Mouse (Mus musculus) cortical plate, adult 2 months (tissue): ENCODE results near the gene Tmem132b. TPM values are rescaled to one million over a fixed set of nuclear protein-coding genes. Genes with fewer than 3 reads are reported as not detected.

Source experiments
- H3K27ac ChIP-seq: fragments of 200-500 bp; 2 replicates; pipeline ENCODE4 v1.5.1; 2012; ENCODE audit warnings: low read length, control low read depth, inconsistent platforms; ENCODE audit not compliant: insufficient read depth
- H3K4me1 ChIP-seq: fragments of 200-500 bp; 2 replicates; pipeline ENCODE4 v1.6.1; 2011; ENCODE audit warnings: low read length; ENCODE audit not compliant: control insufficient read depth, insufficient read depth
- H3K4me3 ChIP-seq: fragments of 200-500 bp; 2 replicates; pipeline ENCODE4 v1.5.1; 2011; ENCODE audit warnings: mild to moderate bottlenecking, low read length, control low read depth; ENCODE audit not compliant: insufficient read depth
- CTCF ChIP-seq: fragments of 200-500 bp; IDR thresholded peaks from 2 replicates; pipeline ENCODE4 v1.5.1; 2011; ENCODE audit warnings: mild to moderate bottlenecking, control low read depth, low read length; ENCODE audit not compliant: insufficient read depth; ENCODE audit errors: extremely low read depth
- POLR2A ChIP-seq: fragments of 200-500 bp; IDR thresholded peaks from 2 replicates; pipeline ENCODE4 v1.6.1; 2011; ENCODE audit warnings: mild to moderate bottlenecking, low read length, control low read depth; ENCODE audit not compliant: insufficient read depth; ENCODE audit errors: extremely low read depth
- polyA plus RNA-seq: library from polyadenylated mRNA; depleted of rRNA; stranded (reverse); fragments of >200 nt; gene quantifications from 2 replicates; pipeline ENCODE4 v1.2.3, GENCODE M21; 2012

The Tmem132b gene
- polyA plus RNA-seq, 1 experiment: 31.5 TPM

DNA sequence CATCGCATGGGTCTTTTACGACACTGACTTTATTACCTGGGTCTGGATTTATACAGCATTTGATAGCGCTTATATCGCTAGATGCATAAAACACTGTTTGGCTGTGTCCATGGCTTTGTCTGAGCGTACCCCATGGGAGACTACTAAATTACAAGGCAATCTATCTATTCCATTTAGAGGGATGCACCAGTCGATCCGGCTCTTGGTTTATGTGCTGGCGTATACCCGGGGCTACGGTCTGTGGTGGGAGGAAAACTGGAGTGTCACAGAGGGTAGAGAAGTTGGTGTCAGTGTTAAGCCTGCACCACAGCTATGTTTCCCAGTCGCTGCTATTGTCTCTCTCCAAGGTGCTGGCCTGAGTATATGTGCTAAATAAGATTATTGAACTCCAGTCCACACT is 34.2 kb downstream of the Tmem132b start:
- Histone ChIP-seq H3K27ac (no peak overlapping the region), H3K4me3 (no peak overlapping the region), H3K4me1 (peaks cover 7% of the 10 kb centered on the region)
- TF ChIP-seq CTCF (no peak), POLR2A (no peak)

DNA sequence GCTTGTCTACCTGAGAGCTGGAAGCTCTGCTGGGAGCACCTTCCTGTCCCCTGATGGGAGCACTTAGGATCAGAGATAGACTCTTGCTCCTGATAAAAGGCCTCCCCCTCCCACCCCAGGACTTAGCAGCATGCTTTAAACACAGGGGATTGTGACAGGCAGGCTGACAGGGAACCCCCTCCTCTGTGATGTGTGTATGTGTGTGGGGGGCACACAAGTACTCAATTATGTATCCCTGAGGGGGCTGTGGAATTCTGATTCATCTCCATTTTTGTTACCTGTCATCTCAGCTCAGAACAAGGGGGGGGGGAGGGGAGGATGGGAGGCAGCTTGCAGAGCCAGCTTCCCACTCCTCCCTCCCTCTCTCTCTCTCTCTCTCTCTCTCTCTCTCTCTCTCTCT is 36.9 kb downstream of the Tmem132b start:
- H3K4me3 ChIP-seq: no peak overlapping the region
- H3K27ac ChIP-seq: no peak overlapping the region
- no peak for TF ChIP-seq POLR2A
- no peak for TF ChIP-seq CTCF
- H3K4me1 ChIP-seq: peaks cover 5% of the 10 kb centered on the region

DNA sequence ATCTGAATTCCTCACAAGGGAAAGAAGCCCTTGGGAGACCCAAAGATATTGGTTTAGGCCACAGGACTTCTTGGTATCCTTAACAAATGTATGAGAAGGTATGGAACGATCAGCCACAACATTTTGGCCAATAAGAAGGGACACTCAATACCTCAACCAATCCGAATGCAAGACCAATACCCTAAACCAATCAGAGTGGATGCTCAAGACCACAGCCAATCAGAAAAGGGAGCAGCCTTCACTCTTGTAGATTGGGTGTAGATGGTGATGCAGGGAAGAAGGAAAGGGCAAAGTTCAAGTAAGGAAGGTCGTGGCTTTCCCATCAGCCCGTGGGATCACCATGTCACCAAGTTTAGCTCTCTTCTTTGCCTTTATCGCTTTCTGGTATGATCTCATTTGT is 40.4 kb downstream of the Tmem132b start:
- H3K4me1 ChIP-seq: peaks cover 9% of the 10 kb centered on the region
- TF ChIP-seq CTCF (no peak), POLR2A (no peak)
- H3K4me3 ChIP-seq: no peak overlapping the region
- no peak overlapping the region for H3K27ac ChIP-seq

DNA sequence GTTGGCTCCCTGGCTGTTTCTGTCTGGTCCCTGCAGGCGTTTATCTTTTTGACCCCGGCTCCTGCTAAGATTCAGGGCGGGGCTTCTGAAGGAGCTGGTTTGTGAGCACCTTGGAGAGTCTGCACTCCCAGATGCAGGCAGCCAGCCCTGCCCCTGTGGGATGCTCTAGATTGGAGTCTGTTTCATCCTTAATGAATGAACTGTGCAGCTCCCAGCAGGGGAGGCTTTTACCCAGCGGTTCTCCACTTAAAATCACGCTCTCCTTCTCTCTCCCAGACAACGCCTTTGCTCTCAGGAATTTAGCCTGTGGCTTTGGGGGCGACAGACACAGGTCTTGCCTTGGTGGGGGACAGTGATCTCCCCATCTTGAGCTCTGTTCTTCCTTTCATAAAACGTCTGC is 43.3 kb downstream of the Tmem132b start:
- H3K27ac ChIP-seq: no peak overlapping the region
- TF ChIP-seq CTCF (no peak), POLR2A (no peak)
- H3K4me1 ChIP-seq: peaks cover 12% of the 10 kb centered on the region
- no peak overlapping the region for H3K4me3 ChIP-seq

DNA sequence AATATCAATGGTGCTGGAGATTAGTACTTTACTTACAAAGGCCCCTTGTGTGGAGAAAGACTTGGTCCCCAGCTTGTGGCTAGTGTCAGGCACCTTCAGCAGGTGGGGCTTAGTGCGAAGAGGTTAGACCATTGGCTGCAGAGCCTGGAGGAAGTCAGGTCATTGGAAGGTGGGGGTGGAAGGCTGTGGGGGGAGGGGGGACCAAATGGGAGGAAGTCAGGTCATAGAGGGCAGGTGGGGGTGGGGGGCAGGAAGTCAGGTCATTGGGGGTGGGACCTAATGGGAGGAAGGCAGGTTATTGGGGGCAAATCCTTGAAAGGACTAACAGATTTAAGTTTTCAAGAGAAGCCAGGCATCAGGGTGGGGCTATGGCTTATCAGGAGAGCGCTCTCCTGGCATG is 44.3 kb downstream of the Tmem132b start:
- Histone ChIP-seq H3K27ac (no peak overlapping the region), H3K4me3 (no peak overlapping the region), H3K4me1 (peaks cover 12% of the 10 kb centered on the region)
- TF ChIP-seq POLR2A (no peak), CTCF (no peak)

DNA sequence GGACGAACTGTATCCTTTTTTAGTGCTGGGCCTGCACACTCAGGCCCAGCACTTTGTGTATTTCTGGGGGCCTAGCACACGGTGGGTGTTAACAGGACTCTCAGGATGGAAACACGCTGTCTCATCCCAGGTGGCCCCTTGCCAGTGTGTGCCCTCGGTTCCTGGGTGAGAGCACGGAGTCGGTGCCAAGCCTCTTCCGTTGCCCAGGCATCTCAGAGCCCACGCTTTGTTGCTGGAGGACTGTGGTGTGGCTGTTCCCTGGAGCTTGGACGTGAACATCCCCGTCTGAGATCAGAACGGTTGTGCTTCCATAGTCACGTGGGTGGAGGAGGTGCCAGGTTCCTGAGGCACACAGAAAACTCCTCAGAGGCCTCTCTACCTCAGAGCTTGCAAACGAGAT is 47.1 kb downstream of the Tmem132b start:
- Histone ChIP-seq H3K4me3 (no peak overlapping the region), H3K4me1 (peaks cover 21% of the 10 kb centered on the region), H3K27ac (no peak overlapping the region)
- TF ChIP-seq CTCF (no peak), POLR2A (no peak)

DNA sequence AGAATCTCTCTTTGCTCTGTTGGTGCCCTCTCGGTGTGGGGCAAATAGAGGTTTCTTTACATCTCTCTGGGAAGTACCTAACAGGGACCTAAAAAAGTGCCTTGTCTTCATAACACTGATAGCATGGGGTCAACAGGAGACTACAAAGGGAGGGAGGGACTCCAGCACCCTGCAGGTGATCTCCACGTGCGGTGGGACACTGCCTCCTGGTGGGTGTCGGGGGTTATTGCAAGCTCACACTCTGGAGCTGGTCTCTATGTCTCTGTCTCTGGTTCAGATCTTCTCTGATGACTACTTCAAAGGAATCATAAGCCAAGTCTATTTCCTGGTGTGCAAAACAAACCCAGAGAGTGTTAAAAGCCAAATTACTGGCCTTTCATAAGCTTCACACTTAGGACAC is 47.6 kb downstream of the Tmem132b start:
- peak; percentile 43 for TF ChIP-seq CTCF
- TF ChIP-seq POLR2A: no peak
- peaks cover 21% of the 10 kb centered on the region for H3K4me1 ChIP-seq
- no peak overlapping the region for H3K27ac ChIP-seq
- H3K4me3 ChIP-seq: no peak overlapping the region

DNA sequence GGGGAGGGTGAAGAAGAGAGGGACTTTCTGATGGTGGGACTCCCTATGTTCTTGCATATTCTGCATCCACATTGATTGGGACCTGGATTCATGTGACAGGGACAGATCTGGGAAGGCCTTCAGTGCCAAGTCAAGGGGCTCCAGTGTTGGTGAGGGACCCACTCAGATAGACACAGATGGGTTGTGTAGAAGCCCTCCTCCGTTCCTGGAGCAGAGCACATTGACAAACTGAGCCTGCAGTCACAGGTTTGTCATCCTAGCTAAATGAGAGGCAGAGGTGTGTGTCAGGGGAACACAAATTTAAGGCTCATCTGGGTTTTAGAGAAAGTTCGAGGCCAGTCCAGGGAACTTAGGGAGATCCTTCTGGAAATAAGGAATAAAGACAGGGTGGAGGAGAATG is 51.7 kb downstream of the Tmem132b start:
- no peak for TF ChIP-seq POLR2A
- TF ChIP-seq CTCF: no peak
- Histone ChIP-seq H3K27ac (peak overlapping the region; percentile 75), H3K4me1 (peaks cover 25% of the 10 kb centered on the region)

DNA sequence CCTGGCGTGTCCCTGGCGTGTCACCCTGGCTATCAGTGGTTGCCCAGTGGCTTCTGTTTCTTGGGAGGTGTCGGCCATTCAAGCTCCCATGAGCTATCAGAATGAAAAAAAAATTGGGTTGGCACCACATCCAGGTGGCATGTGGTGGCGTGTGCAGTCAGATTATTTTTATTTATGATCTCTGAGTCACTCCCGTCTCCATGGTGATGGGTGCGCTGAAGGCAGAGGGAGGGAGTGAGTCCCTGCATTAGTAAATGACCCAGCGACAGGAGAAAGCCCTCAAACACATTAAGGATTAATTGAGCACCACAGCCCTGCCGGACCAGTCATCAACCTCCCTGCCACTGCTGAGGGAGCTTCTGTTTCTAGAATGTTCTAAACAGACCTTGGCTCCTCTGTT is 52.3 kb downstream of the Tmem132b start:
- peak overlapping the region; percentile 75 for H3K27ac ChIP-seq
- H3K4me1 ChIP-seq: peaks cover 28% of the 10 kb centered on the region
- H3K4me3 ChIP-seq: no peak overlapping the region
- no peak for TF ChIP-seq POLR2A
- no peak for TF ChIP-seq CTCF

More for the DNA sequence above, 51.7 kb downstream of the Tmem132b start:
- H3K4me3 ChIP-seq: no peak overlapping the region

DNA sequence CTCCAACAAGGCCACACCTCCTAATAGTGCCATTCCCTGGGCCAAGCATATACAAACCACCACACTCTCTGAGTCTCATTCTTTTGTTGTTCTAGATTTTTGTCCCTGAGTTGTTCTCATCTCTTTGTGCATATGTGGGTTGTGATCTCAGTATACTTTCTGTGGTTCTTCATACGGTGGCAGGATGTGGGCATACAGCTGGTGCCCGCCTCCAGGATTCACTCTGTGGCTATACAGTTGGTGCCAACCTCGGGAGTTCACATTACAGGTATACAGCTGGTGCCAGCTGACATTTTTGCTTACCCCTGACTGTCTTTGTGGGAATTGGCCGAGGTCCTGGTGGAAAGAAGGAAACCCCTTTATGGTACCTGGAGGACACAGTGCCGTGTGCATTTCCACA is 53.6 kb downstream of the Tmem132b start:
- TF ChIP-seq POLR2A: no peak
- TF ChIP-seq CTCF: no peak
- Histone ChIP-seq H3K4me1 (peaks cover 31% of the 10 kb centered on the region), H3K27ac (no peak overlapping the region), H3K4me3 (no peak overlapping the region)
